Mouse (Mus musculus): ENCODE measurements around the gene Apol9b.
A peak's percentile ranks its signal among the peaks of the same experiment; 100 is the strongest.

Apol9b gene

DNA sequence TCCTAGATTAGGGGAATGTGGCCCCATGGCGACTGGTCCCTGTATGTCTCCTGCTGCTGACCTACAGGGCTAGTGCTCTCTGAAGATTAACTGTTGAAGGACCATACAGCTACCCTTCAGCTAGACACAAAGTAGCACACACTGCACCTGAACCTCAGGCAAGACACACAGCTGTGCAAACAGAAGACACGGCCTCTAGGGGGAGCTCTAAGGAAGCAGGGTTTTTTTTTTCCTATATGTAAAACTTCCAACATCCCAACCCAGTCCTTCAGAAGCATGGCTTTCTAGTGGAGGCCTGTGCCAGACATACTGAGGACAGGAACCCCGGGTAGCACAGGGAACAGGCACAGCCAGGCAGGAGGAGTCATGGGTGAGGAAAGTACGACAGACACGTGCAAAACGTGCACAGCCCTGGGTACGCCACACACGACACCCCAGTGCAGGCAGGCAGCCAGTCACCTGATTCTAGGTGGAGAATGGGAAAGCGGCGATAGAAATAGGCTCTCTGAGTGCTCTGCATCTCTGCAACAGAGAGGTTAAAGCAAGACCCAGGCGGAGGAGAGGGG lies 53.7 kb downstream of the Apol9b start:
- DNase-seq, result peak; percentile 47

GRCm38 (mm10) chr15:77784039-77784824 lies 55.4 kb downstream of the Apol9b start:
- DNase-seq, result no peak

DNA sequence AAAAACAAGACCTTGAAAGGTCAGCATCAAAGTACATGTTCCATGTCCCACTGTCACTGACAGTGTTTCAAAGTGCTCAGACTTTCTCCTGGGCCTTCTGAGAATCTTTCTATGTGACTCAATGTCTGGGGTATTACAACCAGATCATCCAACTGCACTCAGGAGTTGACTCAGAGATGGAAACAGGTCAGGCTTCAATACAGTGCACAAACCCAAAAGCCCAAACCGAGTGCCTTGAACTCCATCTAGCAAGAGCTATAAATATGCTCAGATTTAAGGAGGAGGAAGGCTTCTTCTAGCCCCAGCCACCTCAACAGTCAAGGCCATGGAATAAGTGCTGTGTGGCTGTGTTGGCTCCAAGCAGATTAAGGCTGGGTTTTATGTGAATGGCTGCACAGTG lies 57.0 kb downstream of the Apol9b start:
- no peak for DNase-seq
